Mouse (Mus musculus): ENCODE results near the gene Vmn2r91. TPM values are rescaled to one million over a fixed set of nuclear protein-coding genes. Genes with fewer than 3 reads are reported as not detected.

The Vmn2r91 gene
- not detected for polyA plus RNA-seq (2017; shearing (Covaris generic))

GRCm38 (mm10) chr17:18084716-18085115 lies at the start of gene Vmn2r91:
TSS of gene Vmn2r91 (plus strand) at chr17:18085016.

GRCm38 (mm10) chr17:18049124-18049523 lies 35.7 kb upstream of the Vmn2r91 start, which contains the start of gene Vmn2r124:
TSS of gene Vmn2r124 (plus strand) at chr17:18049424.

GRCm38 (mm10) chr17:18151587-18151986 lies 66.8 kb downstream of the Vmn2r91 start, which contains the start of gene Vmn2r92:
TSS of gene Vmn2r92 (plus strand) at chr17:18151887.

Other genes with a start within 250 kb of the Vmn2r91 start
- gene Has1, start 229.8 kb upstream of the Vmn2r91 start, polyA plus RNA-seq (2017; shearing (Covaris generic)): not detected
- 0.13 TPM for gene Fpr1, start 201.1 kb upstream of the Vmn2r91 start, polyA plus RNA-seq (2017; shearing (Covaris generic))
- not detected for gene Fpr2, start 197.2 kb upstream of the Vmn2r91 start, polyA plus RNA-seq (2017; shearing (Covaris generic))
- gene Fpr3, start 197.2 kb upstream of the Vmn2r91 start, polyA plus RNA-seq (2017; shearing (Covaris generic)): not detected
- not detected for gene Fpr-rs4, start 63.3 kb upstream of the Vmn2r91 start, polyA plus RNA-seq (2017; shearing (Covaris generic))
- gene Vmn2r124, start 35.6 kb upstream of the Vmn2r91 start, polyA plus RNA-seq (2017; shearing (Covaris generic)): 0.02 TPM
- 0.10 TPM for gene Vmn2r92, start 66.9 kb downstream of the Vmn2r91 start, polyA plus RNA-seq (2017; shearing (Covaris generic))
- not detected for gene Vmn2r94, start 192.7 kb downstream of the Vmn2r91 start, polyA plus RNA-seq (2017; shearing (Covaris generic))
- gene Vmn2r93, start 213.1 kb downstream of the Vmn2r91 start, polyA plus RNA-seq (2017; shearing (Covaris generic)): not detected

Measured in CD4-positive, CD25-positive, alpha-beta regulatory T cell (primary cell).